Mouse (Mus musculus): ENCODE measurements around the gene Lpp. TPM values are rescaled to one million over a fixed set of nuclear protein-coding genes. Genes with fewer than 3 reads are reported as not detected.

Gene Lpp
- total RNA-seq, 2 experiments from 2014 or later = 16.6 to 18.6 TPM

GRCm38 (mm10) chr16:24881981-24882775 lies 488.9 kb downstream of the Lpp start:
- intact Hi-C loops (cut with DNase I) = no loop called here
- no peak for DNase-seq

- intact Hi-C loops (cut with DNase I) = no loop called here
- DNase-seq = no peak
These were observed 490.7 kb downstream of the Lpp start for GRCm38 (mm10) chr16:24884017-24884416.

GRCm38 (mm10) chr16:24886346-24886745 lies 493.0 kb downstream of the Lpp start:
- intact Hi-C loops (cut with DNase I) = no loop called here
- DNase-seq = no peak

GRCm38 (mm10) chr16:24886943-24887342 lies 493.6 kb downstream of the Lpp start:
- intact Hi-C loops (cut with DNase I) = no loop called here
- no peak for DNase-seq

- intact Hi-C loops (cut with DNase I) = loop anchor here (10.0 kb wide), 1 partner anchor 163 kb away; no protein-coding TSS in a partner anchor
- DNase-seq = peak in 1 of 2 experiments; percentile 39
These were observed 498.1 kb downstream of the Lpp start for GRCm38 (mm10) chr16:24891453-24891852.

- no peak for DNase-seq
- intact Hi-C loops (cut with DNase I) = loop anchor here (10.0 kb wide), 1 partner anchor 160 kb away; no protein-coding TSS in a partner anchor
These were observed 501.9 kb downstream of the Lpp start for GRCm38 (mm10) chr16:24895160-24895559.

- intact Hi-C loops (cut with DNase I) = loop anchor here (10.0 kb wide), 1 partner anchor 157 kb away; no protein-coding TSS in a partner anchor
- no peak for DNase-seq
These were observed 504.3 kb downstream of the Lpp start for GRCm38 (mm10) chr16:24897641-24898040.

GRCm38 (mm10) chr16:24900241-24900796 lies 507.0 kb downstream of the Lpp start:
- intact Hi-C loops (cut with DNase I) = no loop called here
- no peak for DNase-seq

- intact Hi-C loops (cut with DNase I) = no loop called here
- no peak for DNase-seq
These were observed 508.0 kb downstream of the Lpp start for GRCm38 (mm10) chr16:24901139-24901859.

GRCm38 (mm10) chr16:24902111-24902510 lies 508.8 kb downstream of the Lpp start:
- DNase-seq = no peak
- intact Hi-C loops (cut with DNase I) = no loop called here

GRCm38 (mm10) chr16:24908926-24909325 lies 515.6 kb downstream of the Lpp start:
- peak in 1 of 2 experiments; percentile 23 for DNase-seq
- intact Hi-C loops (cut with DNase I) = no loop called here

GRCm38 (mm10) chr16:24910321-24910720 lies 517.0 kb downstream of the Lpp start:
- intact Hi-C loops (cut with DNase I) = no loop called here
- no peak for DNase-seq

- intact Hi-C loops (cut with DNase I) = no loop called here
- no peak for DNase-seq
These were observed 517.5 kb downstream of the Lpp start for GRCm38 (mm10) chr16:24910834-24911233.

- no peak for DNase-seq
- intact Hi-C loops (cut with DNase I) = no loop called here
These were observed 519.1 kb downstream of the Lpp start for GRCm38 (mm10) chr16:24912381-24912780.

GRCm38 (mm10) chr16:24913021-24913420 lies 519.7 kb downstream of the Lpp start:
- intact Hi-C loops (cut with DNase I) = no loop called here
- DNase-seq = no peak

- intact Hi-C loops (cut with DNase I) = no loop called here
- no peak for DNase-seq
These were observed 520.5 kb downstream of the Lpp start for GRCm38 (mm10) chr16:24913641-24914392.

GRCm38 (mm10) chr16:24914393-24914751 lies 521.1 kb downstream of the Lpp start:
- intact Hi-C loops (cut with DNase I) = no loop called here
- no peak for DNase-seq

- intact Hi-C loops (cut with DNase I) = no loop called here
- DNase-seq = no peak
These were observed 522.2 kb downstream of the Lpp start for GRCm38 (mm10) chr16:24915470-24915869.

GRCm38 (mm10) chr16:24919349-24920012 lies 526.2 kb downstream of the Lpp start:
- intact Hi-C loops (cut with DNase I) = no loop called here
- DNase-seq = no peak

- intact Hi-C loops (cut with DNase I) = no loop called here
- DNase-seq = no peak
These were observed 536.8 kb downstream of the Lpp start for GRCm38 (mm10) chr16:24930070-24930469.

All from gastrocnemius, postnatal 36 days (tissue).